Mouse (Mus musculus): ENCODE measurements around the gene Gsx1.

DNA sequence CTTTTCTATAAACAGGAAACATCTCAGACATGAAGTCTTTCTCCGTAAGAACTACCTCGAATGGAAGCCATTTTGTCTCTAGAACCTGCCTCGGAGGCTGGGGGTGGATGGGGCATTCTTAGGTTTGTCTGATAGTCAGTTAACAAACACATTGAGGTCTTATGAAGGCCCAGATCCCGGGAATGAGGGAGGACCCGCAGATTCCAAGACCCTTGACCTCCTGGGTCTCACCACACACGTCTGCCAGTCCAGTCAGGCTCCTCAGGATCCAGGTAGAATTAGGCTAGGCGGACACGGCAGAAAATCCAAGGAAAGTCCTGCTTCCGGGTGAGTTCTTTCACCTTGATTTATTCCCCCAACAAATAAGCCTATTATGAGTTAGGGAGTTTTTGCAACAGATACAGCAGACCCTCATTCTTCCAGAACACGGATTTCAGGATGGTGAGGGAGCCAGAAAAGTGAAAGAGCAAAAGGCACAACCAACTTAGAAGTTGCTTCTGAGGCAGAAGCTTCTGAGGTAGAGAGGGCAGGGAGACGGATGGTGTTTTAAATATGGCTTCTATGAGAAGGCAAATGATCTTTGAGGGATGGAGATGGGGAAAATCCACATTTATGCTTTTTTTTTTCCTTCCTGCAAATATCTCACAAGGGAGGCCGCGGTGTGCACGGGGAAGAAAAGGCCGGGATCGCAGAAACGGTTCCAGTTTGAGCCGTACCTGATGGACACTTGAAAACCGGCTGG lies 3.2 kb upstream of the Gsx1 start:
- TF ChIP-seq EP300 (IDR thresholded peaks at IDR 0.05; ENCODE audit: low read depth in 1 of 2, low read length in 2 of 2): no peak
- TF ChIP-seq MXI1 (IDR thresholded peaks at IDR 0.05; ENCODE audit: low read depth, low read length): no peak
- TF ChIP-seq POLR2A (IDR thresholded peaks at IDR 0.05; ENCODE audit: control insufficient read depth in 1 of 2, insufficient read depth in 1 of 2, low read depth in 1 of 2, low read length in 2 of 2, poor library complexity in 1 of 2): no peak
- TF ChIP-seq GABPA (IDR thresholded peaks at IDR 0.05; ENCODE audit: low read depth, low read length): no peak
- TF ChIP-seq CTCF (IDR thresholded peaks at IDR 0.05 in 2 of 3, conservative IDR thresholded peaks at IDR 0.05 in 1 of 3; ENCODE audit: control insufficient read depth in 1 of 3, insufficient read depth in 1 of 3, low read depth in 2 of 3, low read length in 3 of 3, poor library complexity in 1 of 3, severe bottlenecking in 1 of 3): no peak
- TF ChIP-seq ZMIZ1 (IDR thresholded peaks at IDR 0.05; ENCODE audit: low read depth, low read length): no peak
- TF ChIP-seq ZC3H11A (IDR thresholded peaks at IDR 0.05; ENCODE audit: low read depth, low read length): no peak
- TF ChIP-seq ZKSCAN1 (IDR thresholded peaks at IDR 0.05; ENCODE audit: low read depth, low read length): no peak
- no peak for TF ChIP-seq RCOR1 (IDR thresholded peaks at IDR 0.05; ENCODE audit: low read depth, low read length)
- no peak for TF ChIP-seq ELF1 (IDR thresholded peaks at IDR 0.05; ENCODE audit: low read depth, low read length)
- TF ChIP-seq MAZ (IDR thresholded peaks at IDR 0.05; ENCODE audit: low read depth, low read length): no peak
